Mouse (Mus musculus) myocyte (in vitro differentiated cells): ENCODE data around the gene Cabp2.
"Not testable (repeated sequence)": the region's sequence is repeated elsewhere in the genome, so short reads cannot be mapped to it uniquely, and the experiment has no call there.

Experiments used
- E2F4 ChIP-seq: IDR thresholded peaks from one replicate; pipeline ENCODE4 v1.6.1; 2011; ENCODE audit warnings: mild to moderate bottlenecking, control low read depth, moderate library complexity; ENCODE audit not compliant: insufficient read depth
- MAX ChIP-seq: IDR thresholded peaks from one replicate; pipeline ENCODE4 v1.6.1; 2011; ENCODE audit warnings: low read depth, mild to moderate bottlenecking, control low read depth
- MYOD1 ChIP-seq, 3 experiments: IDR thresholded peaks; one replicate each; pipeline ENCODE4 v1.6.1; 2011; ENCODE audit warnings: control low read depth in 2 of 3, low read depth in 2 of 3, mild to moderate bottlenecking in 2 of 3, moderate library complexity in 1 of 3; ENCODE audit not compliant: insufficient read length in 2 of 3, control insufficient read depth in 1 of 3
- POLR2A ChIP-seq: IDR thresholded peaks from one replicate; pipeline ENCODE4 v1.6.1; 2011; ENCODE audit warnings: low read depth, mild to moderate bottlenecking, control low read depth, moderate library complexity; ENCODE audit not compliant: insufficient read length
- USF1 ChIP-seq: IDR thresholded peaks from one replicate; pipeline ENCODE4 v1.6.1; 2011; ENCODE audit warnings: low read depth, mild to moderate bottlenecking, control low read depth, moderate library complexity

GRCm38 (mm10) chr19:4125268-4125667 lies 43.9 kb downstream of the Cabp2 start:
- TF ChIP-seq MAX; POLR2A; E2F4; USF1; MYOD1 (IDR thresholded peaks at IDR 0.05; ENCODE audit: control insufficient read depth in 1 of 3, insufficient read length in 2 of 3, low read depth in 2 of 3): not testable (repeated sequence)
